Mouse (Mus musculus) monocyte, adult 5-6 weeks (primary cell): ENCODE measurements around the gene 3110082I17Rik. TPM values are rescaled to one million over a fixed set of nuclear protein-coding genes. Genes with fewer than 3 reads are reported as not detected.

Experiments used
- ATAC-seq: fragments of 153-309, 156-312 bp; replicated peaks from 2 replicates; pipeline ENCODE4 v1.8.0; 2017; ENCODE audit warnings: mild to moderate bottlenecking; ENCODE audit not compliant: low TSS enrichment, insufficient number of reproducible peaks, severe bottlenecking, poor library complexity, low FRiP score
- total RNA-seq: library from RNA; stranded (forward); fragments of 200-1000, 200-491, 200-594 nt; gene quantifications from 3 replicates; pipeline ENCODE4 v1.2.3, GENCODE M21; 2017

The 3110082I17Rik gene
- total RNA-seq, 1 experiment from 2014 or later = 45.2 TPM

GRCm38 (mm10) chr5:139429818-139430341 is 30.4 kb downstream of the 3110082I17Rik start:
- no peak for ATAC-seq

GRCm38 (mm10) chr5:139427989-139428388 is 32.3 kb downstream of the 3110082I17Rik start:
- ATAC-seq = no peak

- ATAC-seq = no peak
Measured at GRCm38 (mm10) chr5:139427001-139427400, 33.3 kb downstream of the 3110082I17Rik start.

GRCm38 (mm10) chr5:139425198-139425597 is 35.1 kb downstream of the 3110082I17Rik start:
- ATAC-seq = no peak

GRCm38 (mm10) chr5:139423026-139423865 is 37.1 kb downstream of the 3110082I17Rik start, which contains the start of gene Gper1:
TSS of gene Gper1 (plus strand) at chr5:139423151.
- ATAC-seq = no peak

GRCm38 (mm10) chr5:139418633-139419032 is 41.7 kb downstream of the 3110082I17Rik start:
- ATAC-seq = no peak

- no peak for ATAC-seq
Measured at GRCm38 (mm10) chr5:139418110-139418509, 42.2 kb downstream of the 3110082I17Rik start.

- no peak for ATAC-seq
Measured at GRCm38 (mm10) chr5:139417480-139417879, 42.8 kb downstream of the 3110082I17Rik start.

GRCm38 (mm10) chr5:139416942-139417341 is 43.4 kb downstream of the 3110082I17Rik start:
- ATAC-seq = no peak; the same call in 1 of the 2 replicates

- no peak for ATAC-seq
Measured at GRCm38 (mm10) chr5:139415001-139415400, 45.3 kb downstream of the 3110082I17Rik start.

GRCm38 (mm10) chr5:139413545-139413944 is 46.8 kb downstream of the 3110082I17Rik start:
- no peak for ATAC-seq

- no peak for ATAC-seq
Measured at GRCm38 (mm10) chr5:139411665-139412314, 48.5 kb downstream of the 3110082I17Rik start.

GRCm38 (mm10) chr5:139411117-139411516 is 49.2 kb downstream of the 3110082I17Rik start:
- ATAC-seq = no peak

GRCm38 (mm10) chr5:139410056-139410455 is 50.3 kb downstream of the 3110082I17Rik start:
- ATAC-seq = no peak

- 0 out of 2 replicates have a peak, but pooled peaks have one; percentile 4 for ATAC-seq
Measured at GRCm38 (mm10) chr5:139409412-139409811, 50.9 kb downstream of the 3110082I17Rik start.

GRCm38 (mm10) chr5:139408511-139408910 is 51.8 kb downstream of the 3110082I17Rik start:
- peak; percentile 66 for ATAC-seq

- ATAC-seq = no peak
Measured at GRCm38 (mm10) chr5:139407121-139407885, 53.0 kb downstream of the 3110082I17Rik start.

- 0 out of 2 replicates have a peak, but pooled peaks have one; percentile 3 for ATAC-seq
Measured at GRCm38 (mm10) chr5:139405953-139406352, 54.4 kb downstream of the 3110082I17Rik start.

- no peak for ATAC-seq
Measured at GRCm38 (mm10) chr5:139405478-139405877, 54.8 kb downstream of the 3110082I17Rik start.
